Mouse (Mus musculus): Measurements from ENCODE around the gene Esx1. TPM values are rescaled to one million over a fixed set of nuclear protein-coding genes. Genes with fewer than 3 reads are reported as not detected.

The Esx1 gene
- polyA plus RNA-seq, 1 experiment from 2014 or later: not detected

DNA sequence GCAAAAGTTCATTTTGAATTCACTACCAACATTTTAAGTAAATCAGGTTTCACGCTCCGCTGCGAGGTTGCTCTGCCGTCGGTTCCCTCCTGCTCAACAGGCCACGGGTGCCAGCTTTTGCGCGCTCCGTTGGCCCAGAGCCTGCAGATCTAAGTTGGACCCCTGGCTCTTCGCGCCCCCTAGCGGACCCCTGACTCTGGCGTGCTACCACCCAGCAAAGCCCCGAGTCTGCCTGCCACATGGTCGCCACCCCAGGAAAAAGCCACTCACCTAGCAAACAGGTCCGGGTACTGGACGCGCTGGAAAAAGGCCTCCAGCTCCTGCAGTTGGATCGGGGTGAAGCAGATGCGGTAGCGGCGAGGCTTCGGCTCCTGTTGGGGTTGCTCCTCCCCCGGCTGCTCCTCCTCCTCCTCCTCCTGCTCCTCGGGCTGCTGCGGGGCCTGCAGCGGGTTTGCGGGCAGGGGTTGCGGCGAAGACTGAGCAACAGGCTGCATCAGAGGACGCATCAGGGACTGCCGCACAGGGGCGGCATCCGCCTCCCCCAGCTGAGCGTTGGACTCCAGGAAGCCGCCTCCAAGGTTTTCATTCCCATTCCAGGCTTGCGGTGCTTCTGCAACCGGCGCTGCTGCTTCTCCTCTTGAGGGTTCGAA, 3.7 kb downstream of the Esx1 start:
- Histone ChIP-seq H3K36me3 (replicated peaks) (no peaks in the 10 kb centered on the region), H3K27me3 (replicated peaks) (peaks cover 54% of the 10 kb centered on the region), H3K9ac (no peak overlapping the region), H3K4me1 (no peaks in the 10 kb centered on the region), H3K9me3 (no peaks in the 10 kb centered on the region), H3K4me3 (peak overlapping the region; percentile 5; the same call in 1 of the 2 replicates), H3K4me2 (no peak overlapping the region), H3K27ac (no peak overlapping the region)
- 19% methylated on average over 39 of the region's 40 CpGs for WGBS
- ATAC-seq (replicated peaks): no peak

DNA sequence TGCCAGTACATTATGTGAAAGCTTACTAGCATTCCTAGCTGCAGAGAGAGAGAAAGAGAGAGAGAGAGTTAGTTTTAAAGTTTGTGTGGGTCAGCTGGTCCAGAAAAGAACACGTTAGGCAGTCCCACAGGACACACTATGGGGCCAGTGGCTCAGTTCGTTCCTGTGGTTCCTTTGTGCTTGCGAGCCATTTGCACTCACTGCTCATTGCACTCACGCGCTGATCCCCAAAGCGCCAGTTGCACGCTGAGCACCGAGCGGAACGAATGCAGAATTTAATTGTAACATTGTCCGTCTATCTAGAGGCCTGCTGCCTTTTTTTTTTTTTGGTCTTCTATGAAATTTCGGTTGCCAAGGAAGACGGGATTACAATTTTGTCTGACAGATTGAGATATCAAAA, 15.4 kb downstream of the Esx1 start:
- WGBS: 12% methylated on average over 12 of the region's 13 CpGs
- no peaks in the 10 kb centered on the region for H3K9me3 ChIP-seq
- H3K4me2 ChIP-seq: no peak overlapping the region
- H3K4me3 ChIP-seq: no peak overlapping the region
- peaks cover 41% of the 10 kb centered on the region for H3K27me3 ChIP-seq (replicated peaks)
- no peaks in the 10 kb centered on the region for H3K36me3 ChIP-seq (replicated peaks)
- no peak overlapping the region for H3K9ac ChIP-seq
- no peaks in the 10 kb centered on the region for H3K4me1 ChIP-seq
- no peak overlapping the region for H3K27ac ChIP-seq
- ATAC-seq (replicated peaks): no peak

DNA sequence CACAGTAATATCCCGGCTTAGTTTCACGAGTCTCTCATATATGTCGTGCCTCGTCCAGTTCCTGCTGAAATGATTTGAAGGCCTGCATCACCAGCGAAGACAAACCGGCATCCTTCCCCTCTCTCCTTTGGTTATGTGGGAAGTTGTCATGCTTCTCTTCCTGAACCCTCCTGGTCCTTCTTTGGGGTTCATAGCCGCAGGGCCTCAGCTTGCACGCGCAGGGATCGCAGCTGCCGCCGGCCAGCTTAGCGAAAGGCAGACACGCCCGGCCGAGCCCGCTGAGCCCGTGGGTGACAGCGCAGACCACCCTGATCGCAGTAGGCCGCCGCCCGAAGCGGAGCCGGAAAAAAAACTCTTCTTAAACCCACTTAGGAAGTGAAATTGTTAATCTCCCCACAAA, 17.4 kb downstream of the Esx1 start:
- no peak overlapping the region for H3K27ac ChIP-seq
- H3K27me3 ChIP-seq (replicated peaks): peaks cover 51% of the 10 kb centered on the region
- H3K9ac ChIP-seq: no peak overlapping the region
- no peak for ATAC-seq (replicated peaks)
- no peaks in the 10 kb centered on the region for H3K36me3 ChIP-seq (replicated peaks)
- H3K4me2 ChIP-seq: no peak overlapping the region
- 23% methylated on average over 25 of the region's 25 CpGs for WGBS
- no peaks in the 10 kb centered on the region for H3K4me1 ChIP-seq
- H3K9me3 ChIP-seq: no peaks in the 10 kb centered on the region
- H3K4me3 ChIP-seq: no peak overlapping the region

Other genes with a start within 250 kb of the Esx1 start
- gene H2bfm, start 194.8 kb downstream of the Esx1 start, polyA plus RNA-seq (2015; fragmentation: Nextera tagmentation; extraction: Ambion mirVana): not detected in 2 replicates
- 70.9 and 74.1 TPM in 2 replicates for gene Tmsb15b2, start 146.6 kb downstream of the Esx1 start, polyA plus RNA-seq (2015; fragmentation: Nextera tagmentation; extraction: Ambion mirVana)
- 7.0 and 8.3 TPM in 2 replicates for gene Tmsb15l, start 145.2 kb downstream of the Esx1 start, polyA plus RNA-seq (2015; fragmentation: Nextera tagmentation; extraction: Ambion mirVana)
- 30.8 and 31.9 TPM in 2 replicates for gene Tmsb15b1, start 145.2 kb downstream of the Esx1 start, polyA plus RNA-seq (2015; fragmentation: Nextera tagmentation; extraction: Ambion mirVana)
- 413 and 428 TPM in 2 replicates for gene Zcchc18, start 128.9 kb downstream of the Esx1 start, polyA plus RNA-seq (2015; fragmentation: Nextera tagmentation; extraction: Ambion mirVana)
- 14.3 and 15.2 TPM in 2 replicates for gene Slc25a53, start 83.8 kb downstream of the Esx1 start, polyA plus RNA-seq (2015; fragmentation: Nextera tagmentation; extraction: Ambion mirVana)
- 8.5 and 9.4 TPM in 2 replicates for gene Fam199x, start 72.5 kb downstream of the Esx1 start, polyA plus RNA-seq (2015; fragmentation: Nextera tagmentation; extraction: Ambion mirVana)

Measured in midbrain, embryonic 15.5 days (tissue).